Mouse (Mus musculus) retina, adult 2 months (tissue): ENCODE data around the gene Sphk1.

Source experiments
- DNase-seq: peaks from one replicate; pipeline ENCODE4 v3.0.0-alpha.2; 2012; ENCODE audit warnings: low read depth, low spot score

Gene Sphk1

GRCm38 (mm10) chr11:116506151-116506875, 24.4 kb upstream of the Sphk1 start:
- no peak for DNase-seq

GRCm38 (mm10) chr11:116508689-116509088, 22.0 kb upstream of the Sphk1 start:
- no peak for DNase-seq

DNA sequence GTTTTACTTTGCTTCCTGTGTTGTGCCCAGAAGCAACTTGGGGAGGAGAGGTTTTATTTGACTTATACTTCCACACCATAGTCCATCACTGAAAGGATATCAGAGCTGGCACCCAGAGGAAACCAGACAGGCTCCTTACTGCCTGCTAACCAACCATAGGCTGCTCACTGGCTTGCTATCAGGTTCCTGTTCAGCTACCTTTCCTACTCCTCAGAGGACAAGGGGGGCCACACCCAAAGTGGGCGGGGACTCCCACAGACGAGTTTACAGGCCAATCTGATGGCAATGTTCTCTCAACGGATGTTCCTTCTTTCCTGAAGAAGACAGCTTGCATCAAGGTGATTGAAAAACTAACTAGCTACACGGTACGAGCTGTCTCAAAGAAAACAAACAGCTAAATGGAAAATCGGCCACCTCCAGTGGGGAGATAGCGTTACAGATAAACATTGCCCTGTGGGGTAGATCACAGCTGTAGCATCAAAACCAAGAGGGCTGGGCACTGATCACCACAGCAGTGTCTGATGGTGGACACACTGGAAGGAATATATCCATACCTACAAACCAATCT, 19.3 kb upstream of the Sphk1 start:
- no peak for DNase-seq

DNA sequence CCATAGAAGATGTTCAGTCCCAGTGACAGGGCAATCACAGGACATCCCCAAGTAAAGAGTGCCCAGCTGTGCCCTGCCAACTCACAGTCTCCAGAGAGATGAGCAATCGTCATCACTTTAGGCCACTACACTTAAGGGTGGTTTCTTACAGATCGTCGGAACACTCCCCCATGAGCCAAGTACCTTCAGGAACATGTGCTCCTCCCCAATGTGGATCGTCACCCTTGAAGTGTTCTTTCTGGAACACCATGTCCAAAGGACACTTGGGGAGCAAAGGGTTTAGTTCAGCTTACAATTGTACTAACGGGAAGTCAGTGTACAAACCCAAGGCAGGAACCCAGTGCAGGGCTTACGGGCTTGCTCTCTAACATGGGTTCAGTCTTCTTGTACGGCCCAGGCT, 18.6 kb upstream of the Sphk1 start:
- no peak for DNase-seq

DNA sequence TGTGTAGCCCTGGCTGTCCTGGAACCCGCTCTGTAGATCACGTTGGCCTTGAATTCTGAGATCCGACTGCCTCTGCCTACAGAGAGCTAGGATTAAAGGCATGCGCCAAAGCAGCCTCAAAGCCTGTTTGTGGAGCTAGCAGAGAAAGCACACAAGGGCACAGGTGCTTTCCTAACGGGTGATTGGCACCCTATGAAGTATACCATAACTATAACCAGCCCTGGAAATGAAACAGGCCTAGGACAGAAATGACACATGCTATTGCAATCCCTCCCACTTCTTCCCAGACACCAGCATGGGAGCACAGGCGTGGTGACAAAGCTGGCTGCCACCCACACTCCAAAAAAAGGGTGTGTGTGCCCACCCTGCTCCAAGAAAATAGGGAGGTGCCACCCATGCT, 17.7 kb upstream of the Sphk1 start:
- no peak for DNase-seq

DNA sequence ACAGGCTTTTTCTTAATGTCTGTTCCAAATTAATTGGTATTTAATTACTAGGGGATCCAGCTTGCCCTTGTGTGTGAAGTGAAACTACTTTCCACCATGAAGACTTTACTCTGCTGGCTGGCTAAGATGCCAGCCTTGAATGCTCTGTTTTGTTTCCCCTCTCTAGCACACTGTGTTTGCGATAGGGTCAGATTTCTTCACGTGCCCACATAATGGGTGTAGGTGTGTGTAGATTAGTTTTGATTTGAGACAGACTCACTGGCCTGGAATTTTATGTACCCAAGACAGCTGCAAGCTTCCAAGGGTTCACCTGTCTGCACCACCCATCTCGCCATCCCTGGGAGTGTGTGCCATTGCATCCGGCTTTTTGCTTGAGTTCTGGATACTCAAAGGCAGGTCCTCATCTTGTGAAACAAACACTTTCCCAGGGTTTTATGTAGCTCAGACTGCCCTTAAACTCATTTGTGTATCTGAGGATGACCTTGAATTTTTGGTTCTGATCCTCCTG, 17.1 kb upstream of the Sphk1 start:
- DNase-seq, result no peak

- no peak for DNase-seq
Observed at GRCm38 (mm10) chr11:116515330-116516020, 15.2 kb upstream of the Sphk1 start.

- no peak for DNase-seq
Observed at GRCm38 (mm10) chr11:116518482-116518881, 12.2 kb upstream of the Sphk1 start.

GRCm38 (mm10) chr11:116521143-116521542, 9.6 kb upstream of the Sphk1 start:
- DNase-seq, result no peak

- no peak for DNase-seq
Observed at GRCm38 (mm10) chr11:116522046-116522445, 8.7 kb upstream of the Sphk1 start.

DNA sequence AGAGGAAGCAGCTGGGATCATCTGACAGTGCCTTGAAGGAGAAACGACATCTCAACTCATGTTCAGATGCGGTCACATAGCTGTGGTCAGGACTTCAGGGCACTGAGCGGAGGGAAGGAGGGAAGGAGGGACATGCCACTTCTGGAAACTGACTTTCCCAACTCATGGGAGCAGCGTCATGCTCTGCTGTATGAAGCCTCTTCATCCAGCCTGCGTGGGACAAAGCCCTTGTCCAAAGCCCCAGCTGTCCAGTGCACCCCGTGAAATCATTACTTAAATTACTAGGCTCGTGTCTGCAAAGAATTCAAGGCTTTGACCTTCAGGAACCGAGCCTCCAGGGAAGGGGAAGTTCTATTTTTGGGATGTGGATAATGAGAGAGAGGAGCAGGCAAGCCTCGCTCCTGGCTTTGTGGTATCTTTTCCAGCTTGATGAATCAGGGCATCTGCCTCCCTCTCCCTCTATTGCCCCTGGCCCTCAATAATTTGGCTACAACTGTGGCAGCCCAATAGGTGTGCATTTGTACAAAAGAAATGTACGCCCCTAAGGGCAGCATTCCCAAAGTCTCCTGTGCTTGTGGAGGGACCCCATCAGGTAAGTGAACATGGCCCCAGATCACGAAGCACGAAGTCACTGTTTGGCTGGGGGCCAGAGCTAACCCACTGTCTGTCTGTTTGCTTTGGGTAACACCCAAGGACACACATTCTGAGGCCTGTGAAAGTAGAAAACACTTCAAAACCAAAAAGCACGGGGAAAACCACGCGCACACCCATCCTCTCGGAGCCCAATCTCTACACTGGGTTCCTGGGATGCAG, 7.6 kb upstream of the Sphk1 start:
- no peak for DNase-seq

GRCm38 (mm10) chr11:116523699-116524189, 7.0 kb upstream of the Sphk1 start:
- no peak for DNase-seq

GRCm38 (mm10) chr11:116528636-116529320, 1.9 kb upstream of the Sphk1 start:
- DNase-seq, result no peak

DNA sequence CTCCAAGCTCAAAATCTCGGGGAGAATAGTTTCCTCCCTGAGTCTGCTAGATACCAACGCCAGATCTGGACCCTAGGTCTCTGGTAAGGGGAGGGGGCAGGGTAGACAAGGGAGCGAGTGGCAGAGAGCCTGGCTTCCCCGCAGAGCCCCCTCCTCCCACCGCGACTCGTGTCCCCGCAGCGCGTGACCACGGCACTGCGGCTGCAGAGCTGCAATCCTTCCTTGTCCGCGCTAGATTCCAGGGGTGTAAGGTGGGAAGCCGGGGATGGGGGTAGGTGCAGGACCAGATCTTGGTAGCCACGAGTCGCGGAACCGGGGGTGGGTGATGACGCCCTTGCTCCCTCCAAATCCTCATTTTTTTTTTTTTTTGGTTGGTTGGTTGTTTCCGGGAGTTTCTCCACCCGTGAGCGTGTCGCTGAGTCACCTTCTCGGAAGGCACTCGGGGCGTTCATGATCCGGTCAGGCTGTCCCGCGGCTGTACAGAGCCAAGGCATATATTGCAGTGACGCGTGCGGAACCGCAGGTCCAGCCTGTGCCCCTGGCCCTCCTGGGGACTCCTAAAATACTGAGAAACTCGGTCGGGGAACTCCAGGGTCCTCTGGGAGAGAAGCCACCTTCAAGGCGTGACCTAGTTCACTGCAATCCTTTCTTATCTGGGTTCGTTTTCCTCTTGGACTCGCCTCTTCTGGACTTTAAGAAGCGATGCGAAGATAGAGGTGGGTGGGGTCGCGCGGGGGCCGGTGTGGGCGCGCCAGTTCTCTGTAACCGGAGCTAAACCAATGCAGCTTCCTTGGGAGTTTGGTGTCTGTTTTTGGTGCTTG, 856 bp downstream of the Sphk1 start:
- no peak for DNase-seq

DNA sequence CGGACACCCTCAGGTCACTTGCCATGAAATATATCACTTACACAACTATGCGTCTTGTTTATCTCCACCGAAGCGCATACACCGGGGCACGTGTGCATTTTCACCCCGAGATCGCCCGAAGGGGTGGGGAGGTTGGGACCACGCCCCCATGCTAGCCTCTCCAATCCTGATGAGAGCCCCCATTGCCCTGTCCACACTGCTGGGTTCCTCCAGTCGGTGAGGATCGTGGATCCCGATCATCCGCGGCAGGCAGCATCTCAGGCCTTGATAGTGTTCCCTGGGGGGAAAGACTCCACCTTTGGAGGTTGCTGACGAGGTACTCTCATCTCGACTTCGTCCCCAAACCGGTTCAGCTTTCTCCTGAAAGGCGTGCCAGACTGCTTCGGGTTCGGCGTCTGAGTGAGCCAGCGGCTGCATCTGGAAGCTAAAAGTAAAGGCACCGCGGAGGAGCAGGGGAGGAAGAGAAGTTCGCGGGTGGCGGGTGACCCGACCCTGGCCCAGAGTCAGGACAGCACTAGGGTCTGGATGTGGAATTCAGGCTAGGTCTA, 1.6 kb downstream of the Sphk1 start:
- DNase-seq, result no peak

DNA sequence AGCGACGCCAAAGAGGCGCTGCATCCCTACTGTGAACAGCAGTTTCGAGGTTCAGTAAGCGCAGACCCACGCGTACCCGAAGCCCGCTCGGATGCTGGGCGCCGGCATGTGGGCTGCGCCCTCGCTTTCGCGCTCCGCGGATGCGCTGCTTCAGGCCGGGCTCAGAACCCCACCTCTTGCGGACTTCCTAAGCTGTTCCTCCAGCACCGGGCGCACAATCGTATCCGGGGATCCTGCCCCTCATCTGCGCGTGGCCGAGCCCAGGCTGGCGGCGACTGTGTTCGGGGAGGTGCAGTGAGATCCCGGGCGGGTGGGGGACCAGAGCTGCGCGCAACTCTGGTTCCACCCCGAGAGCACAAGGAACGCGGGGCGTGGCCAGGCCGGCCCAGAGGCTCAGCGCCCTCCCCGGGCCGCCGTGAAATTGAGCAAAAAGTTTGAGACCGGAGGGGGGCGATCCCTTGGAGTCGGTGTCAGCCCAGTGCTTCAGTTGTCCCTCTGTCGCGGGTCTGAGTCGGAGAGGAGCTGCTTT, 2.1 kb downstream of the Sphk1 start:
- no peak for DNase-seq

DNA sequence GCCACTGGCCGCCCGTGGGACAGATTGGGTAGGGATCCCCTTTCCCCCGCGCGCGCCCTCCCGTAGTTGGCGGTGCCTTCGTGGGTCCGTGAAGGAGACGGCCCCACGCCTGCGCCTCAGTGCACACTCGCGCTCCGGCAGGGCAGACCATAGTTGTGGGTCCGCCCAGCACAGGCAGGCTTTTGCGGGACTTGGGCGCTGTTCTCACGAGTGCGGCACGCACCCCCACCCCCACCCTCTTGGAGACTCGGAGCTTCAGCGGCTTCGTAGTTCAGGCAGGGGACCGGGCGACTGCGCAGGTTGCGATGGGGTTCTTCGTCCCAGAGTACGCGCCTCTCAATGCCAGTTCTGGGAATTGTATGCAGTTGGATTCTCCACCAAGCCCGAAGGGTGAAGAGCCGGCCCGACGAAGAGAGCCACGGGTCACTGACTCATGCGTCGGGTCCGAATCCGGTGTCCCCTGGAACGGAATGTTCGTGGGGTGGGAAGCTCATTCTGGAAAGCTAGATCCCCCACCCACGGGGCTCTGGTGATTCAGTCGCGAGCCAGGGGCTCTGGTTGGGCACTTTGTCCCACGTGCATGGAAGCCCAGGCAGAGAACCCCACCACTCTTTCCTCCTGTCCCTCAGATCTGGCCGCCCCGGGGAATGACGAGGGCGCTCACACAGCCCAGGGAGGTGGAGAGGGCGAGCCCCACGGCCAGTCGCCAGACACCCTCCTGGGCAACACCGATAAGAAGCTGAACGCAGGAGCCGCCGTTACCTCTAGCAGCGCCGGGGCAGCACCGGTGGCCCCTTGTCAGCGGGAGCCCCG, 2.8 kb downstream of the Sphk1 start:
- no peak for DNase-seq

- no peak for DNase-seq
Observed at GRCm38 (mm10) chr11:116534154-116534865, 3.6 kb downstream of the Sphk1 start.
